Mouse (Mus musculus): ENCODE results near the gene Pim3. TPM values are rescaled to one million over a fixed set of nuclear protein-coding genes. Genes with fewer than 3 reads are reported as not detected.

The Pim3 gene
- total RNA-seq, 1 experiment, result 159 TPM

DNA sequence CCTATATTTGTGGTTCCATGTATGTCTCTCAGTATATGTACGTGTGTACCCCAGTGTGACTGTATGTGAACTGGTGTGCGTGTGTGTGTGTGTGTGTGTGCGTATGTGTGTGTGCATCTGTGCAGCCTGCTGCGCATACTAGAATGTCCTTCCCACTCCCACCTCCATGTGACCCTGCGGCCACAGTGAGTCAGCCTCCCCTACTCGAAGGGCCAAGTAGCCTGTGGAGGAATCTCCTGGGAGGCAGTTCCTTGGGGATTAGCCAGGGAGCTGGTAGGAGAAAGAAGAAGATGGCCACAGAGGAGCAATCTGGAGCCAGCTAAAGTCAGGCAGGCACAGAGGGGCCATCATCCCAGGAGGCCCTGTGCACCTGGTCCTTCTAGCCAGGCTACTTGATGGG is 12.5 kb downstream of the Pim3 start:
- Histone ChIP-seq H3K4me3 (ENCODE audit: insufficient read depth in 1 of 2, low read depth in 1 of 2, low read length in 2 of 2, poor library complexity in 1 of 2, severe bottlenecking in 1 of 2) (no peak overlapping the region), H3K27ac (ENCODE audit: insufficient read depth, low read depth, low read length, poor library complexity, severe bottlenecking) (no peak overlapping the region), H3K9ac (ENCODE audit: insufficient read depth, low read depth, low read length, poor library complexity, severe bottlenecking) (no peak overlapping the region), H3K9me3 (ENCODE audit: control insufficient read depth, insufficient read depth, low read depth, low read length) (no peaks in the 10 kb centered on the region), H3K36me3 (ENCODE audit: control insufficient read depth, insufficient read depth, low read length, poor library complexity, severe bottlenecking) (no peaks in the 10 kb centered on the region), H3K4me1 (ENCODE audit: control insufficient read depth in 2 of 2, insufficient read depth in 2 of 2, low read length in 2 of 2, poor library complexity in 1 of 2) (peaks cover 0 to 10% of the 10 kb centered on the region in 2 experiments; a peak in 1 of 4 replicates)
- no peak for DNase-seq (ENCODE audit: low read depth, low spot score)
- in situ Hi-C loops (cut with MboI; ENCODE audit: low sequenced_read_pairs in 2 of 2, unreplicated experiment in 2 of 2), result no loop called here
- no peak for TF ChIP-seq CHD2 (IDR thresholded peaks at IDR 0.05; ENCODE audit: low read depth, low read length)
- TF ChIP-seq HCFC1 (IDR thresholded peaks at IDR 0.05; ENCODE audit: borderline replicate concordance, insufficient read depth, low read length), result no peak
- TF ChIP-seq ZNF384 (IDR thresholded peaks at IDR 0.05; ENCODE audit: low read depth, low read length), result no peak
- no peak for TF ChIP-seq MAFK (IDR thresholded peaks at IDR 0.05; ENCODE audit: insufficient read depth, low read depth, low read length)
- TF ChIP-seq ZC3H11A (IDR thresholded peaks at IDR 0.05; ENCODE audit: borderline replicate concordance, low read depth, low read length), result no peak

DNA sequence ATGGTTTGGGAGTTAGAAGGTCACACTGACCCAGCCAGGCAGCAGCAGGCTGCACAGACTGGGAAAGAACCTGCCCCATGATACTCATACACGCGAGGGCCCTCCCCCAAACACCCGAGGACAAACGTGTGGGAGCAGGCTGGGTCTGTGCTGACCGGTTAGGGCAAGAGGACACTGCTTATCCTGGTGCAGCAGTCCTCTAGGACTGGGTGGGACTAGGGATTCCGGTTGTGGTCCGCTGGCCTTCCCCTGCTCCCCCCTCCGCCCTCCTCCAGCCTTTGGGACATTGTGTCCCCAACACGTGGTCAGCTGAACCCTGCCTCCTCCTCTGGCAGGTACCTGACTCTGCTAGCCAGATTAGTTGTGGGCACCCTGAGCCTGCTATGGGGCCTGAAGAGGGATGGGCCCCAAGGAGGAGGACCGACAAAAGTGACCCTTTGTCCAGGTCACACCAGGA is 13.7 kb downstream of the Pim3 start:
- DNase-seq (ENCODE audit: low read depth, low spot score), result no peak
- Histone ChIP-seq H3K4me1 (ENCODE audit: control insufficient read depth in 2 of 2, insufficient read depth in 2 of 2, low read length in 2 of 2, poor library complexity in 1 of 2) (peaks cover 0 to 10% of the 10 kb centered on the region in 2 experiments; a peak in 1 of 4 replicates), H3K27ac (ENCODE audit: insufficient read depth, low read depth, low read length, poor library complexity, severe bottlenecking) (no peak overlapping the region), H3K9me3 (ENCODE audit: control insufficient read depth, insufficient read depth, low read depth, low read length) (no peaks in the 10 kb centered on the region), H3K4me3 (ENCODE audit: insufficient read depth in 1 of 2, low read depth in 1 of 2, low read length in 2 of 2, poor library complexity in 1 of 2, severe bottlenecking in 1 of 2) (no peak overlapping the region), H3K36me3 (ENCODE audit: control insufficient read depth, insufficient read depth, low read length, poor library complexity, severe bottlenecking) (no peaks in the 10 kb centered on the region), H3K9ac (ENCODE audit: insufficient read depth, low read depth, low read length, poor library complexity, severe bottlenecking) (no peak overlapping the region)
- no peak for TF ChIP-seq ZNF384 (IDR thresholded peaks at IDR 0.05; ENCODE audit: low read depth, low read length)
- no peak for TF ChIP-seq ZC3H11A (IDR thresholded peaks at IDR 0.05; ENCODE audit: borderline replicate concordance, low read depth, low read length)
- TF ChIP-seq HCFC1 (IDR thresholded peaks at IDR 0.05; ENCODE audit: borderline replicate concordance, insufficient read depth, low read length), result no peak
- no peak for TF ChIP-seq CHD2 (IDR thresholded peaks at IDR 0.05; ENCODE audit: low read depth, low read length)
- TF ChIP-seq MAFK (IDR thresholded peaks at IDR 0.05; ENCODE audit: insufficient read depth, low read depth, low read length), result no peak
- in situ Hi-C loops (cut with MboI; ENCODE audit: low sequenced_read_pairs in 2 of 2, unreplicated experiment in 2 of 2), result no loop called here

DNA sequence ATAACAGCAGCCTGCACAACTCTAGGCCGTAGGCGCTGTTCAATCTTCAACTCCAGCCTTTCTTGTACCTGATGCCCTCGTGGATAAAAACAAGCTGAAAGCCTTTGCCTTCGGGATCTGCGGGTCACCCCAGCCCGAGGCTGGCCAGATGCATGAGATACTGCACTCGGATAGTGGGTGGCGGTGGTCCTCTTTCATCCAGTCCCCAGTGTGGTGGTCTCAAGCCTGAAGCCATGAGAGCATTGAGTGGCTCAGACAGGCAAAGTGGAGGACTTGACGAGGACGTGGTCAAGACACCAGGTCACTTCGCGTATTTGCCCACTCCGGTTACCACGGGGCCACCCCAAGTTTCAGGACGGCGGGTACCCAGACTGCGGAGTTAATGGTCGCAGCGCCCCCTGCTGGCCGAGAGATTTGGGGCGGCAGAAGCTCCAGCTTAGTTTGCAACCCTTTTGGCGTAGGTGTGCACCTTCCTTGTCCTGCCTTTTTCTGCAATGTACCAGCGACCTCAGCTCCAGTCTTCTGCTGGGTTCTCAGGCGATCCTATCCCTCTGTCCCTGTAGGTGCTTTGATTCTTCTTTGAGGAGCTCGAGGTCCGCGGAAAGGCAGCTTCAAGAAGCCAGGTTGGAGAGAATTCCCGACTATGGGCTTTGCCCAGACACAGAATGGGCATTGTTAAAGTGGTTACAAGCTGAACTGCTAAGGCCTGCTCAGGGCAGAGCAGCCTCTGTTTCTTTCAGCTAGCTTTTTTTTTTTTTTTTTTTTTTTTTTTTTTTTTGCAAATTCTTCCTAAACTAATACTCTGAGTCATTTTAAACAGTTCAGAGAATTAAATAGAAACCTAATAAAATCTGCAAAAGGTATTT is 14.4 kb downstream of the Pim3 start:
- Histone ChIP-seq H3K4me3 (ENCODE audit: insufficient read depth in 1 of 2, low read depth in 1 of 2, low read length in 2 of 2, poor library complexity in 1 of 2, severe bottlenecking in 1 of 2) (peak overlapping the region in 1 of 2 experiments; percentile 49; a peak in 2 of 4 replicates), H3K4me1 (ENCODE audit: control insufficient read depth in 2 of 2, insufficient read depth in 2 of 2, low read length in 2 of 2, poor library complexity in 1 of 2) (peaks cover 0 to 13% of the 10 kb centered on the region in 2 experiments; a peak in 2 of 4 replicates), H3K27ac (ENCODE audit: insufficient read depth, low read depth, low read length, poor library complexity, severe bottlenecking) (no peak overlapping the region), H3K9me3 (ENCODE audit: control insufficient read depth, insufficient read depth, low read depth, low read length) (no peaks in the 10 kb centered on the region), H3K36me3 (ENCODE audit: control insufficient read depth, insufficient read depth, low read length, poor library complexity, severe bottlenecking) (no peaks in the 10 kb centered on the region), H3K9ac (ENCODE audit: insufficient read depth, low read depth, low read length, poor library complexity, severe bottlenecking) (peak overlapping the region; percentile 58; the same call in 1 of the 2 replicates)
- TF ChIP-seq ZNF384 (IDR thresholded peaks at IDR 0.05; ENCODE audit: low read depth, low read length), result peak; percentile 90
- TF ChIP-seq HCFC1 (IDR thresholded peaks at IDR 0.05; ENCODE audit: borderline replicate concordance, insufficient read depth, low read length), result no peak
- TF ChIP-seq MAFK (IDR thresholded peaks at IDR 0.05; ENCODE audit: insufficient read depth, low read depth, low read length), result no peak
- peak; percentile 56; the same call in 1 of the 2 replicates for TF ChIP-seq ZC3H11A (IDR thresholded peaks at IDR 0.05; ENCODE audit: borderline replicate concordance, low read depth, low read length)
- in situ Hi-C loops (cut with MboI; ENCODE audit: low sequenced_read_pairs in 2 of 2, unreplicated experiment in 2 of 2), result no loop called here
- DNase-seq (ENCODE audit: low read depth, low spot score), result peak; percentile 64

- no peak overlapping the region for H3K27ac ChIP-seq (ENCODE audit: insufficient read depth, low read depth, low read length, poor library complexity, severe bottlenecking)
- peaks cover 0 to 18% of the 10 kb centered on the region in 2 experiments; a peak in 3 of 4 replicates for H3K4me1 ChIP-seq (ENCODE audit: control insufficient read depth in 2 of 2, insufficient read depth in 2 of 2, low read length in 2 of 2, poor library complexity in 1 of 2)
- H3K36me3 ChIP-seq (ENCODE audit: control insufficient read depth, insufficient read depth, low read length, poor library complexity, severe bottlenecking), result no peaks in the 10 kb centered on the region
- H3K9ac ChIP-seq (ENCODE audit: insufficient read depth, low read depth, low read length, poor library complexity, severe bottlenecking), result no peak overlapping the region
- H3K4me3 ChIP-seq (ENCODE audit: insufficient read depth in 1 of 2, low read depth in 1 of 2, low read length in 2 of 2, poor library complexity in 1 of 2, severe bottlenecking in 1 of 2), result no peak overlapping the region
- TF ChIP-seq ZNF384 (IDR thresholded peaks at IDR 0.05; ENCODE audit: low read depth, low read length) (0 out of 2 replicates have a peak, but pooled peaks have one; percentile 32), MAFK (IDR thresholded peaks at IDR 0.05; ENCODE audit: insufficient read depth, low read depth, low read length) (no peak)
- in situ Hi-C loops (cut with MboI; ENCODE audit: low sequenced_read_pairs in 2 of 2, unreplicated experiment in 2 of 2), result no loop called here
- no peaks in the 10 kb centered on the region for H3K9me3 ChIP-seq (ENCODE audit: control insufficient read depth, insufficient read depth, low read depth, low read length)
- no peak for DNase-seq (ENCODE audit: low read depth, low spot score)
Measured at GRCm38 (mm10) chr15:88877021-88877400, 15.0 kb downstream of the Pim3 start.

Measured in ES-E14 (cell line).